Mouse (Mus musculus): ENCODE data around the gene Ralgapa2. TPM values are rescaled to one million over a fixed set of nuclear protein-coding genes. Genes with fewer than 3 reads are reported as not detected.
A peak's percentile ranks its signal among the peaks of the same experiment; 100 is the strongest.

Gene Ralgapa2
- total and polyA plus RNA-seq, 2 experiments from 2014 or later, result 6.8 to 32.9 TPM

- Histone ChIP-seq H3K9ac (no peak overlapping the region), H3K4me1 (ENCODE audit: insufficient read depth) (peaks cover 5% of the 10 kb centered on the region; the same call in 1 of the 2 replicates), H3K4me3 (ENCODE audit: low read depth, low read length) (no peak overlapping the region), H3K36me3 (ENCODE audit: insufficient read depth) (no peaks in the 10 kb centered on the region; the same call in 1 of the 2 replicates), H3K27me3 (ENCODE audit: insufficient read depth, low read length) (no peaks in the 10 kb centered on the region), H3K9me3 (ENCODE audit: low read length) (no peaks in the 10 kb centered on the region), H3K4me2 (ENCODE audit: low read depth) (no peak overlapping the region), H3K27ac (ENCODE audit: low read depth, low read length) (no peak overlapping the region)
- no peak for TF ChIP-seq CTCF (IDR thresholded peaks at IDR 0.05; ENCODE audit: low read depth)
- 66% methylated on average over 2 of the region's 2 CpGs for WGBS
- ATAC-seq (no peak), DNase-seq (no peak)
Measured at GRCm38 (mm10) chr2:146363483-146363882, 148.7 kb downstream of the Ralgapa2 start.

DNA sequence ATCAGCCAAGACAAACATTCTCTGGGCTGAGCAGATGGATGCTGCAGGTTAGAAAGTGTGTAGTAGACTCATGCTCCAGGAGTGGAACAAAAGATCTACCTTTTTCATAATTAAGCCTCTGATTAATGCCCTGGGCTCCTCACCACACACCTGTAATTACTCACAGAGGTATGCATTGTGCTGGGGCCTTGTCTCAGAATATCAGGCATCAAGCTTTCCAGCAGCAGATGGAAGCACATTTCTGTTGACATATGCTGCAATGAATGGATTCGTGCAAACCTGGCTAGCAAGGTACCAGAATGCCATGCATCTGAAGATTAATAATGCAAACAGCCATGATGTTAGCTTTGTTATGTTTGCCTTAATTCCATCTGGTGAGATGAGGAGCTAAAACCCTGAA, 149.2 kb downstream of the Ralgapa2 start:
- H3K27ac ChIP-seq (ENCODE audit: low read depth, low read length), result no peak overlapping the region
- H3K4me3 ChIP-seq (ENCODE audit: low read depth, low read length), result no peak overlapping the region
- H3K9me3 ChIP-seq (ENCODE audit: low read length), result no peaks in the 10 kb centered on the region
- no peaks in the 10 kb centered on the region for H3K27me3 ChIP-seq (ENCODE audit: insufficient read depth, low read length)
- peaks cover 5% of the 10 kb centered on the region; the same call in 1 of the 2 replicates for H3K4me1 ChIP-seq (ENCODE audit: insufficient read depth)
- no peaks in the 10 kb centered on the region; the same call in 1 of the 2 replicates for H3K36me3 ChIP-seq (ENCODE audit: insufficient read depth)
- H3K9ac ChIP-seq, result no peak overlapping the region
- no peak for TF ChIP-seq CTCF (IDR thresholded peaks at IDR 0.05; ENCODE audit: low read depth)
- no peak for ATAC-seq
- DNase-seq, result peak; percentile 18
- 63% methylated on average over 1 of the region's 1 CpGs for WGBS
- H3K4me2 ChIP-seq (ENCODE audit: low read depth), result no peak overlapping the region

GRCm38 (mm10) chr2:146361969-146362368, 150.2 kb downstream of the Ralgapa2 start:
- TF ChIP-seq CTCF (IDR thresholded peaks at IDR 0.05; ENCODE audit: low read depth), result no peak
- Histone ChIP-seq H3K4me1 (ENCODE audit: insufficient read depth) (peaks cover 5% of the 10 kb centered on the region; the same call in 1 of the 2 replicates), H3K9ac (no peak overlapping the region), H3K36me3 (ENCODE audit: insufficient read depth) (no peaks in the 10 kb centered on the region; the same call in 1 of the 2 replicates), H3K27ac (ENCODE audit: low read depth, low read length) (no peak overlapping the region), H3K27me3 (ENCODE audit: insufficient read depth, low read length) (no peaks in the 10 kb centered on the region), H3K9me3 (ENCODE audit: low read length) (no peaks in the 10 kb centered on the region), H3K4me2 (ENCODE audit: low read depth) (no peak overlapping the region), H3K4me3 (ENCODE audit: low read depth, low read length) (no peak overlapping the region)
- WGBS, result 73% methylated on average over 4 of the region's 4 CpGs
- DNase-seq (no peak), ATAC-seq (no peak)

- no peak overlapping the region for H3K4me2 ChIP-seq (ENCODE audit: low read depth)
- no peak for ATAC-seq
- no peak for TF ChIP-seq CTCF (IDR thresholded peaks at IDR 0.05; ENCODE audit: low read depth)
- H3K4me3 ChIP-seq (ENCODE audit: low read depth, low read length), result no peak overlapping the region
- peaks cover 5% of the 10 kb centered on the region; the same call in 1 of the 2 replicates for H3K4me1 ChIP-seq (ENCODE audit: insufficient read depth)
- DNase-seq, result no peak
- WGBS, result 55% methylated on average over 3 of the region's 3 CpGs
- H3K36me3 ChIP-seq (ENCODE audit: insufficient read depth), result no peaks in the 10 kb centered on the region
- no peaks in the 10 kb centered on the region for H3K27me3 ChIP-seq (ENCODE audit: insufficient read depth, low read length)
- H3K9me3 ChIP-seq (ENCODE audit: low read length), result no peaks in the 10 kb centered on the region
- H3K9ac ChIP-seq, result no peak overlapping the region
- no peak overlapping the region for H3K27ac ChIP-seq (ENCODE audit: low read depth, low read length)
Measured at GRCm38 (mm10) chr2:146361076-146361475, 151.1 kb downstream of the Ralgapa2 start.

DNA sequence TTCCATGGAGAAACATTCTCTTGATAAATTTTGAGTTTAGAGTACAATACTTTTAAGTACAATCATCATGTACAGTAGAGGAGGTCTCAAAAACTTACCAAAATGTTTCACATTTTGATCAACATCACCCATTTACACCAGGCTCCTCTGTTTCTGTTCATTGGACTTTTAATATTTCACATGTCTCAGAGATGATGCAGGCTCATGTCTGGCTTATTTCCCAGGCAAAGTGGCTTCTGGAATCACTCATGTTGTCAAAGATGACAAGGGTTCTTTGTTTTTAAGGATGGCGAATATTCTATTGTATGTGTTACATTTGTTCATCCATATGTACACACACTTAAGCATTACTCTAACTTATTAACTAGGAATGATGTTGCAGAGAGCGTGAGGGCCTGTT, 152.5 kb downstream of the Ralgapa2 start:
- no peak overlapping the region for H3K4me3 ChIP-seq (ENCODE audit: low read depth, low read length)
- H3K9ac ChIP-seq, result no peak overlapping the region
- H3K27ac ChIP-seq (ENCODE audit: low read depth, low read length), result no peak overlapping the region
- H3K4me2 ChIP-seq (ENCODE audit: low read depth), result no peak overlapping the region
- DNase-seq, result no peak
- WGBS, result 85% methylated on average over 2 of the region's 2 CpGs
- H3K36me3 ChIP-seq (ENCODE audit: insufficient read depth), result no peaks in the 10 kb centered on the region
- H3K27me3 ChIP-seq (ENCODE audit: insufficient read depth, low read length), result no peaks in the 10 kb centered on the region
- peaks cover 5% of the 10 kb centered on the region; the same call in 1 of the 2 replicates for H3K4me1 ChIP-seq (ENCODE audit: insufficient read depth)
- ATAC-seq, result no peak
- H3K9me3 ChIP-seq (ENCODE audit: low read length), result no peaks in the 10 kb centered on the region
- no peak for TF ChIP-seq CTCF (IDR thresholded peaks at IDR 0.05; ENCODE audit: low read depth)

DNA sequence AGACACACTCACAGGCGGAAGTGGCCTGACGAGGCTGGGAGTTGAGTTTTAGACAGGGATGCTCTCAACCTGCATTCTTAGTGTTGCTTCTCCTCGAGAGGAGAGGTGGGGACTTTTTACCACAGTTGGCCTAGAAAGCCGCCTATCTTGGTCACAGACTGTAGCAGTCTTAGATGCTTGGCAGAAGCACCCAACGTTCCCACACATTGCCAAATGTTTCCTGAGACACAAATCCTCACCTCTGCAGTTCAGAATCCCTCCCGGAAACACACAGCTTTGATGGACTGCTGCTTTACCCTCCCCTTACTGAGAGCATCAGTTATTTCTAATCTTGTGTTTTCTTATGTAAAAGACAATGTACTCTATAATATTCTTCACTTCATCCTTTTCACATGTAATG, 155.6 kb downstream of the Ralgapa2 start:
- no peaks in the 10 kb centered on the region for H3K4me1 ChIP-seq (ENCODE audit: insufficient read depth)
- no peak for ATAC-seq
- no peak overlapping the region for H3K27ac ChIP-seq (ENCODE audit: low read depth, low read length)
- H3K4me3 ChIP-seq (ENCODE audit: low read depth, low read length), result no peak overlapping the region
- H3K9ac ChIP-seq, result no peak overlapping the region
- H3K9me3 ChIP-seq (ENCODE audit: low read length), result no peaks in the 10 kb centered on the region
- WGBS, result 76% methylated on average over 6 of the region's 6 CpGs
- no peak overlapping the region for H3K4me2 ChIP-seq (ENCODE audit: low read depth)
- H3K36me3 ChIP-seq (ENCODE audit: insufficient read depth), result peaks cover 7% of the 10 kb centered on the region; the same call in 1 of the 2 replicates
- no peak for DNase-seq
- TF ChIP-seq CTCF (IDR thresholded peaks at IDR 0.05; ENCODE audit: low read depth), result no peak
- no peaks in the 10 kb centered on the region for H3K27me3 ChIP-seq (ENCODE audit: insufficient read depth, low read length)

DNA sequence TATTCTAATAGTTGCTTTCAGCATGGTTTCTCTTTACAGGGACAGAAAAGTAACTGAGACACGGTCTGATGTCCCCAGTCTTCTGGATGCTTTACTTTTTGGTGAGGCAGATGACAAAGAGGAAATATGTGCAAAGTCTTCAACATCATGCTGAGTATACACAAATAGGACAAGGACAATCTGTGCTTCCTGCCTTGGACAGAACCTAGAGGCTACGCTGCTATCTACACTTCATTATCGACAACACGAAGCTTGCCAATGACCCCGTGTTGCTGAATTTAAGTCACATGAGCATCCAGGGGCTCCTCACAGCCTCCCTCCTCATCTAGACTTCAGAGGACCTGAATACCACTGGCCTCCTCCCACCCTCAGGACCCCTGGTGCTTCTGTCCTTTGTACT, 161.9 kb downstream of the Ralgapa2 start:
- 92% methylated on average over 5 of the region's 5 CpGs for WGBS
- no peak overlapping the region for H3K4me2 ChIP-seq (ENCODE audit: low read depth)
- H3K4me1 ChIP-seq (ENCODE audit: insufficient read depth), result no peaks in the 10 kb centered on the region
- no peaks in the 10 kb centered on the region for H3K27me3 ChIP-seq (ENCODE audit: insufficient read depth, low read length)
- DNase-seq (no peak), ATAC-seq (no peak)
- peaks cover 33% of the 10 kb centered on the region for H3K36me3 ChIP-seq (ENCODE audit: insufficient read depth)
- TF ChIP-seq CTCF (IDR thresholded peaks at IDR 0.05; ENCODE audit: low read depth), result no peak
- no peaks in the 10 kb centered on the region for H3K9me3 ChIP-seq (ENCODE audit: low read length)
- H3K4me3 ChIP-seq (ENCODE audit: low read depth, low read length), result no peak overlapping the region
- no peak overlapping the region for H3K9ac ChIP-seq
- H3K27ac ChIP-seq (ENCODE audit: low read depth, low read length), result no peak overlapping the region

All from forebrain, postnatal 0 days (tissue).